Mouse (Mus musculus) forebrain, embryonic 15.5 days (tissue): Measurements from ENCODE around the gene Nyap2. TPM values are rescaled to one million over a fixed set of nuclear protein-coding genes. Genes with fewer than 3 reads are reported as not detected.

Experiments
- ATAC-seq: fragments of 200-750 bp; cut with Nextera tagmentation; replicated peaks from 2 replicates; pipeline ENCODE4 v1.8.0; 2017; ENCODE audit warnings: mild to moderate bottlenecking, moderate TSS enrichment, moderate library complexity
- H3K27ac ChIP-seq: fragments of 300-500 bp; sonication (generic); replicated peaks from 2 replicates; pipeline ENCODE4 v1.5.1; 2015; ENCODE audit warnings: mild to moderate bottlenecking, inconsistent platforms
- H3K27me3 ChIP-seq: fragments of 300-500 bp; sonication (generic); 2 replicates; pipeline ENCODE4 v1.6.1; 2015; ENCODE audit warnings: inconsistent platforms
- H3K36me3 ChIP-seq: fragments of 300-500 bp; sonication (generic); 2 replicates; pipeline ENCODE4 v1.6.1; 2015; ENCODE audit warnings: mild to moderate bottlenecking, inconsistent platforms
- H3K4me1 ChIP-seq: fragments of 300-500 bp; sonication (generic); 2 replicates; pipeline ENCODE4 v1.6.1; 2015; ENCODE audit warnings: inconsistent platforms
- H3K4me2 ChIP-seq: fragments of 300-500 bp; sonication (generic); replicated peaks from 2 replicates; pipeline ENCODE4 v1.6.1; 2015; ENCODE audit warnings: mild to moderate bottlenecking, inconsistent platforms
- H3K4me3 ChIP-seq: fragments of 300-500 bp; sonication (generic); 2 replicates; pipeline ENCODE4 v1.5.1; 2015; ENCODE audit warnings: mild to moderate bottlenecking, inconsistent platforms
- H3K9ac ChIP-seq: fragments of 300-500 bp; sonication (generic); replicated peaks from 2 replicates; pipeline ENCODE4 v1.6.1; 2015; ENCODE audit warnings: mild to moderate bottlenecking, inconsistent platforms
- H3K9me3 ChIP-seq: fragments of 300-500 bp; sonication (generic); 2 replicates; pipeline ENCODE4 v1.6.1; 2016; ENCODE audit warnings: inconsistent platforms
- WGBS: fragments of 180-500 bp; shearing (Covaris S2); methylation state at CpG from one replicate; pipeline ENCODE4 v1.1.7; 2015; ENCODE audit warnings: mixed read lengths; 5-methylcytosine and 5-hydroxymethylcytosine counted together
- polyA plus RNA-seq: library from polyadenylated mRNA; unstranded; fragments of >200 nt; fragmentation: Nextera tagmentation; extraction: Ambion mirVana; gene quantifications from 2 replicates; pipeline ENCODE4 v1.2.1, GENCODE M21; 2015

Nyap2 gene
- polyA plus RNA-seq, 1 experiment from 2014 or later = 8.6 TPM

GRCm38 (mm10) chr1:81092886-81093285 lies 16.1 kb downstream of the Nyap2 start:
- Histone ChIP-seq H3K36me3 (no peaks in the 10 kb centered on the region), H3K4me3 (no peak overlapping the region), H3K27ac (no peak overlapping the region), H3K9ac (no peak overlapping the region), H3K27me3 (no peaks in the 10 kb centered on the region), H3K9me3 (no peaks in the 10 kb centered on the region), H3K4me1 (no peaks in the 10 kb centered on the region), H3K4me2 (no peak overlapping the region)
- no peak for ATAC-seq
- WGBS = 91% methylated on average over 4 of the region's 4 CpGs

GRCm38 (mm10) chr1:81098950-81099349 lies 22.2 kb downstream of the Nyap2 start:
- ATAC-seq = no peak
- H3K4me3 ChIP-seq = no peak overlapping the region
- no peaks in the 10 kb centered on the region for H3K36me3 ChIP-seq
- no peaks in the 10 kb centered on the region for H3K9me3 ChIP-seq
- H3K27ac ChIP-seq = no peak overlapping the region
- H3K9ac ChIP-seq = no peak overlapping the region
- H3K27me3 ChIP-seq = no peaks in the 10 kb centered on the region
- H3K4me1 ChIP-seq = no peaks in the 10 kb centered on the region
- 6% methylated on average over 1 of the region's 1 CpGs for WGBS
- H3K4me2 ChIP-seq = no peak overlapping the region

- no peaks in the 10 kb centered on the region for H3K27me3 ChIP-seq
- no peaks in the 10 kb centered on the region for H3K36me3 ChIP-seq
- 55% methylated on average over 1 of the region's 1 CpGs for WGBS
- no peaks in the 10 kb centered on the region for H3K4me1 ChIP-seq
- no peaks in the 10 kb centered on the region for H3K9me3 ChIP-seq
- no peak overlapping the region for H3K9ac ChIP-seq
- no peak overlapping the region for H3K27ac ChIP-seq
- H3K4me3 ChIP-seq = no peak overlapping the region
- ATAC-seq = no peak; the same call in 1 of the 2 replicates
- no peak overlapping the region for H3K4me2 ChIP-seq
Observed at GRCm38 (mm10) chr1:81101749-81102148, 25.0 kb downstream of the Nyap2 start.

- H3K9ac ChIP-seq = no peak overlapping the region
- no peaks in the 10 kb centered on the region for H3K9me3 ChIP-seq
- H3K4me3 ChIP-seq = no peak overlapping the region
- no peak for ATAC-seq
- H3K4me2 ChIP-seq = no peak overlapping the region
- H3K27ac ChIP-seq = no peak overlapping the region
- no peaks in the 10 kb centered on the region for H3K4me1 ChIP-seq
- H3K27me3 ChIP-seq = no peaks in the 10 kb centered on the region
- no peaks in the 10 kb centered on the region for H3K36me3 ChIP-seq
Observed at GRCm38 (mm10) chr1:81119732-81120131, 43.0 kb downstream of the Nyap2 start.

- no peaks in the 10 kb centered on the region for H3K36me3 ChIP-seq
- peak; percentile 53; the same call in 1 of the 2 replicates for ATAC-seq
- 46% methylated on average over 8 of the region's 8 CpGs for WGBS
- no peak overlapping the region for H3K27ac ChIP-seq
- no peaks in the 10 kb centered on the region for H3K4me1 ChIP-seq
- H3K4me3 ChIP-seq = no peak overlapping the region
- no peaks in the 10 kb centered on the region for H3K27me3 ChIP-seq
- H3K9me3 ChIP-seq = no peaks in the 10 kb centered on the region
- no peak overlapping the region for H3K9ac ChIP-seq
- no peak overlapping the region for H3K4me2 ChIP-seq
Observed at GRCm38 (mm10) chr1:81132007-81132712, 55.4 kb downstream of the Nyap2 start.

- no peak overlapping the region for H3K4me3 ChIP-seq
- H3K27me3 ChIP-seq = no peaks in the 10 kb centered on the region
- no peak for ATAC-seq
- no peaks in the 10 kb centered on the region for H3K4me1 ChIP-seq
- H3K4me2 ChIP-seq = no peak overlapping the region
- H3K36me3 ChIP-seq = no peaks in the 10 kb centered on the region
- H3K9me3 ChIP-seq = no peaks in the 10 kb centered on the region
- H3K27ac ChIP-seq = no peak overlapping the region
- no peak overlapping the region for H3K9ac ChIP-seq
Observed at GRCm38 (mm10) chr1:81143855-81144254, 67.1 kb downstream of the Nyap2 start.

- no peak for ATAC-seq
- no peak overlapping the region for H3K9ac ChIP-seq
- H3K27me3 ChIP-seq = no peaks in the 10 kb centered on the region
- H3K4me1 ChIP-seq = no peaks in the 10 kb centered on the region
- no peak overlapping the region for H3K4me2 ChIP-seq
- H3K4me3 ChIP-seq = no peak overlapping the region
- H3K27ac ChIP-seq = no peak overlapping the region
- H3K9me3 ChIP-seq = no peaks in the 10 kb centered on the region
- no peaks in the 10 kb centered on the region for H3K36me3 ChIP-seq
Observed at GRCm38 (mm10) chr1:81145576-81145975, 68.8 kb downstream of the Nyap2 start.

GRCm38 (mm10) chr1:81169245-81169644 lies 92.5 kb downstream of the Nyap2 start:
- H3K9me3 ChIP-seq = no peaks in the 10 kb centered on the region
- no peak for ATAC-seq
- H3K27ac ChIP-seq = no peak overlapping the region
- H3K4me2 ChIP-seq = no peak overlapping the region
- H3K36me3 ChIP-seq = no peaks in the 10 kb centered on the region
- no peaks in the 10 kb centered on the region for H3K4me1 ChIP-seq
- no peak overlapping the region for H3K9ac ChIP-seq
- no peaks in the 10 kb centered on the region for H3K27me3 ChIP-seq
- H3K4me3 ChIP-seq = no peak overlapping the region
- 13% methylated on average over 3 of the region's 3 CpGs for WGBS

GRCm38 (mm10) chr1:81172703-81173102 lies 96.0 kb downstream of the Nyap2 start:
- no peak for ATAC-seq
- no peak overlapping the region for H3K9ac ChIP-seq
- H3K36me3 ChIP-seq = no peaks in the 10 kb centered on the region
- H3K27me3 ChIP-seq = no peaks in the 10 kb centered on the region
- no peak overlapping the region for H3K4me3 ChIP-seq
- H3K4me2 ChIP-seq = no peak overlapping the region
- H3K9me3 ChIP-seq = no peaks in the 10 kb centered on the region
- no peaks in the 10 kb centered on the region for H3K4me1 ChIP-seq
- no peak overlapping the region for H3K27ac ChIP-seq

- Histone ChIP-seq H3K36me3 (no peaks in the 10 kb centered on the region), H3K4me2 (no peak overlapping the region), H3K4me3 (no peak overlapping the region), H3K27me3 (no peaks in the 10 kb centered on the region), H3K27ac (no peak overlapping the region), H3K9me3 (no peaks in the 10 kb centered on the region), H3K9ac (no peak overlapping the region), H3K4me1 (no peaks in the 10 kb centered on the region)
- ATAC-seq = no peak
- WGBS = 78% methylated on average over 1 of the region's 1 CpGs
Observed at GRCm38 (mm10) chr1:81173303-81173702, 96.6 kb downstream of the Nyap2 start.

GRCm38 (mm10) chr1:81179725-81180124 lies 103.0 kb downstream of the Nyap2 start:
- no peaks in the 10 kb centered on the region for H3K9me3 ChIP-seq
- no peak overlapping the region for H3K27ac ChIP-seq
- no peak overlapping the region for H3K4me3 ChIP-seq
- 94% methylated on average over 4 of the region's 4 CpGs for WGBS
- ATAC-seq = no peak
- H3K4me2 ChIP-seq = no peak overlapping the region
- no peaks in the 10 kb centered on the region for H3K36me3 ChIP-seq
- H3K9ac ChIP-seq = no peak overlapping the region
- H3K27me3 ChIP-seq = no peaks in the 10 kb centered on the region
- no peaks in the 10 kb centered on the region for H3K4me1 ChIP-seq

GRCm38 (mm10) chr1:81180686-81181085 lies 103.9 kb downstream of the Nyap2 start:
- no peak for ATAC-seq
- Histone ChIP-seq H3K4me2 (no peak overlapping the region), H3K27me3 (no peaks in the 10 kb centered on the region), H3K36me3 (no peaks in the 10 kb centered on the region), H3K4me3 (no peak overlapping the region), H3K9ac (no peak overlapping the region), H3K9me3 (no peaks in the 10 kb centered on the region), H3K4me1 (no peaks in the 10 kb centered on the region), H3K27ac (no peak overlapping the region)
- 89% methylated on average over 3 of the region's 3 CpGs for WGBS

GRCm38 (mm10) chr1:81209536-81209935 lies 132.8 kb downstream of the Nyap2 start:
- Histone ChIP-seq H3K4me3 (no peak overlapping the region), H3K4me2 (no peak overlapping the region), H3K9ac (no peak overlapping the region), H3K36me3 (no peaks in the 10 kb centered on the region), H3K27me3 (no peaks in the 10 kb centered on the region), H3K9me3 (no peaks in the 10 kb centered on the region), H3K4me1 (no peaks in the 10 kb centered on the region), H3K27ac (no peak overlapping the region)
- WGBS = 97% methylated on average over 2 of the region's 2 CpGs
- no peak for ATAC-seq
